Mouse (Mus musculus) neural tube, embryonic 12.5 days (tissue): ENCODE results near the gene Slco1a5. TPM values are rescaled to one million over a fixed set of nuclear protein-coding genes. Genes with fewer than 3 reads are reported as not detected.
"Not testable (repeated sequence)": the region's sequence is repeated elsewhere in the genome, so short reads cannot be mapped to it uniquely, and the experiment has no call there.

Source experiments
- ATAC-seq: fragments of 200-750 bp; cut with Nextera tagmentation; 2 replicates; pipeline ENCODE4 v1.8.0; 2017; ENCODE audit warnings: low read depth, mild to moderate bottlenecking, moderate TSS enrichment, moderate library complexity; ENCODE audit not compliant: low FRiP score
- H3K27ac ChIP-seq: fragments of 300-500 bp; sonication (generic); 2 replicates; pipeline ENCODE4 v1.5.1; 2016
- H3K27me3 ChIP-seq: fragments of 300-500 bp; sonication (generic); replicated peaks from 2 replicates; pipeline ENCODE4 v1.6.1; 2016; ENCODE audit warnings: mild to moderate bottlenecking
- H3K36me3 ChIP-seq: fragments of 300-500 bp; sonication (generic); 2 replicates; pipeline ENCODE4 v1.6.1; 2016; ENCODE audit warnings: mild to moderate bottlenecking
- H3K4me1 ChIP-seq: fragments of 300-500 bp; sonication (generic); 2 replicates; pipeline ENCODE4 v1.6.1; 2016
- H3K4me2 ChIP-seq: fragments of 300-500 bp; sonication (generic); replicated peaks from 2 replicates; pipeline ENCODE4 v1.6.1; 2016; ENCODE audit warnings: mild to moderate bottlenecking
- H3K4me3 ChIP-seq: fragments of 300-500 bp; sonication (generic); 2 replicates; pipeline ENCODE4 v1.5.1; 2016
- H3K9ac ChIP-seq: fragments of 300-500 bp; sonication (generic); 2 replicates; pipeline ENCODE4 v1.6.1; 2016; ENCODE audit warnings: mild to moderate bottlenecking
- H3K9me3 ChIP-seq: fragments of 300-500 bp; sonication (generic); 2 replicates; pipeline ENCODE4 v1.6.1; 2016; ENCODE audit warnings: mild to moderate bottlenecking
- WGBS: fragments of 180-500 bp; shearing (Covaris S2); methylation state at CpG from one replicate; pipeline ENCODE4 v1.1.7; 2016; 5-methylcytosine and 5-hydroxymethylcytosine counted together
- polyA plus RNA-seq: library from polyadenylated mRNA; unstranded; fragments of >200 nt; fragmentation: Nextera tagmentation; extraction: Ambion mirVana; gene quantifications from 2 replicates; pipeline ENCODE4 v1.2.1, GENCODE M21; 2016

Gene Slco1a5
- 0.20 and 0.22 TPM in 2 replicates for polyA plus RNA-seq

GRCm38 (mm10) chr6:142322881-142323280 is at the start of gene Slco1a5:
TSS of gene Slco1a5 (minus strand) at chr6:142322981.
- Histone ChIP-seq H3K36me3 (no peaks in the 10 kb centered on the region), H3K9me3 (no peaks in the 10 kb centered on the region), H3K9ac (no peak within 1 kb of the TSS), H3K4me2 (no peak within 1 kb of the TSS), H3K4me1 (no peaks in the 10 kb centered on the region), H3K4me3 (no peak within 1 kb of the TSS), H3K27ac (no peak within 1 kb of the TSS), H3K27me3 (no peaks in the 10 kb centered on the region)
- no peak for ATAC-seq
- WGBS, result 35% methylated on average over 4 of the region's 4 CpGs

GRCm38 (mm10) chr6:142369568-142369967 is 46.8 kb upstream of the Slco1a5 start:
- Histone ChIP-seq H3K4me3 (no peak overlapping the region), H3K9me3 (no peaks in the 10 kb centered on the region), H3K36me3 (peaks cover 56% of the 10 kb centered on the region), H3K27me3 (no peaks in the 10 kb centered on the region), H3K4me2 (no peak overlapping the region), H3K4me1 (no peaks in the 10 kb centered on the region), H3K27ac (no peak overlapping the region), H3K9ac (no peak overlapping the region)
- 92% methylated on average over 3 of the region's 3 CpGs for WGBS
- no peak for ATAC-seq

- WGBS, result 86% methylated on average over 3 of the region's 3 CpGs
- no peak overlapping the region for H3K4me3 ChIP-seq
- H3K36me3 ChIP-seq, result peaks cover 52% of the 10 kb centered on the region
- H3K4me1 ChIP-seq, result no peaks in the 10 kb centered on the region
- no peaks in the 10 kb centered on the region for H3K27me3 ChIP-seq
- H3K9me3 ChIP-seq, result no peaks in the 10 kb centered on the region
- no peak for ATAC-seq
- H3K9ac ChIP-seq, result no peak overlapping the region
- no peak overlapping the region for H3K4me2 ChIP-seq
- no peak overlapping the region for H3K27ac ChIP-seq
These were observed 44.8 kb upstream of the Slco1a5 start for GRCm38 (mm10) chr6:142367565-142367964.

- Histone ChIP-seq H3K4me1 (no peaks in the 10 kb centered on the region), H3K27ac (no peak overlapping the region), H3K4me3 (no peak overlapping the region), H3K27me3 (no peaks in the 10 kb centered on the region), H3K36me3 (peaks cover 49% of the 10 kb centered on the region), H3K9me3 (no peaks in the 10 kb centered on the region), H3K4me2 (no peak overlapping the region), H3K9ac (no peak overlapping the region)
- 93% methylated on average over 10 of the region's 10 CpGs for WGBS
- ATAC-seq, result no peak
These were observed 43.8 kb upstream of the Slco1a5 start for GRCm38 (mm10) chr6:142366473-142367018.

GRCm38 (mm10) chr6:142365742-142366472 is 43.1 kb upstream of the Slco1a5 start:
- 93% methylated on average over 8 of the region's 8 CpGs for WGBS

GRCm38 (mm10) chr6:142363019-142363576 is 40.3 kb upstream of the Slco1a5 start:
- WGBS, result 74% methylated on average over 9 of the region's 9 CpGs
- H3K36me3 ChIP-seq, result peaks cover 59% of the 10 kb centered on the region
- H3K9me3 ChIP-seq, result no peaks in the 10 kb centered on the region
- no peak overlapping the region for H3K4me3 ChIP-seq
- H3K27me3 ChIP-seq, result no peaks in the 10 kb centered on the region
- no peak overlapping the region for H3K4me2 ChIP-seq
- no peak for ATAC-seq
- H3K9ac ChIP-seq, result no peak overlapping the region
- no peaks in the 10 kb centered on the region for H3K4me1 ChIP-seq
- H3K27ac ChIP-seq, result no peak overlapping the region

More at GRCm38 (mm10) chr6:142365742-142366472, 43.1 kb upstream of the Slco1a5 start:
- no peak overlapping the region for H3K4me3 ChIP-seq
- H3K9me3 ChIP-seq, result no peaks in the 10 kb centered on the region
- no peak overlapping the region for H3K4me2 ChIP-seq
- no peaks in the 10 kb centered on the region for H3K4me1 ChIP-seq
- H3K27me3 ChIP-seq, result no peaks in the 10 kb centered on the region
- H3K9ac ChIP-seq, result no peak overlapping the region
- no peak for ATAC-seq
- H3K36me3 ChIP-seq, result peaks cover 52% of the 10 kb centered on the region
- no peak overlapping the region for H3K27ac ChIP-seq

- H3K36me3 ChIP-seq, result peaks cover 66% of the 10 kb centered on the region
- no peak for ATAC-seq
- no peak overlapping the region for H3K27ac ChIP-seq
- no peaks in the 10 kb centered on the region for H3K4me1 ChIP-seq
- no peak overlapping the region for H3K4me2 ChIP-seq
- H3K9ac ChIP-seq, result no peak overlapping the region
- H3K27me3 ChIP-seq, result no peaks in the 10 kb centered on the region
- WGBS, result 91% methylated on average over 6 of the region's 6 CpGs
- H3K9me3 ChIP-seq, result no peaks in the 10 kb centered on the region
- no peak overlapping the region for H3K4me3 ChIP-seq
These were observed 39.3 kb upstream of the Slco1a5 start for GRCm38 (mm10) chr6:142362036-142362435.

GRCm38 (mm10) chr6:142357106-142357505 is 34.3 kb upstream of the Slco1a5 start:
- H3K9ac ChIP-seq, result no peak overlapping the region
- H3K4me3 ChIP-seq, result no peak overlapping the region
- peaks cover 69% of the 10 kb centered on the region for H3K36me3 ChIP-seq
- 75% methylated on average over 7 of the region's 7 CpGs for WGBS
- H3K27ac ChIP-seq, result no peak overlapping the region
- no peaks in the 10 kb centered on the region for H3K4me1 ChIP-seq
- no peak overlapping the region for H3K4me2 ChIP-seq
- ATAC-seq, result no peak
- H3K9me3 ChIP-seq, result no peaks in the 10 kb centered on the region
- H3K27me3 ChIP-seq, result no peaks in the 10 kb centered on the region

GRCm38 (mm10) chr6:142352099-142352498 is 29.3 kb upstream of the Slco1a5 start:
- H3K4me3 ChIP-seq, H3K27me3 ChIP-seq, H3K4me1 ChIP-seq, H3K9ac ChIP-seq, H3K27ac ChIP-seq, H3K4me2 ChIP-seq, ATAC-seq, H3K9me3 ChIP-seq: not testable (repeated sequence)
- 88% methylated on average over 3 of the region's 3 CpGs for WGBS
- H3K36me3 ChIP-seq, result peaks cover 60% of the 10 kb centered on the region

- Histone ChIP-seq H3K36me3 (peaks cover 32% of the 10 kb centered on the region), H3K4me1 (no peaks in the 10 kb centered on the region), H3K9ac (no peak overlapping the region), H3K4me3 (no peak overlapping the region), H3K27ac (no peak overlapping the region), H3K27me3 (no peaks in the 10 kb centered on the region), H3K4me2 (no peak overlapping the region), H3K9me3 (no peaks in the 10 kb centered on the region)
- ATAC-seq, result no peak
- WGBS, result 85% methylated on average over 11 of the region's 11 CpGs
These were observed 24.9 kb upstream of the Slco1a5 start for GRCm38 (mm10) chr6:142347431-142348385.

GRCm38 (mm10) chr6:142346181-142347110 is 23.7 kb upstream of the Slco1a5 start:
- no peaks in the 10 kb centered on the region for H3K4me1 ChIP-seq
- ATAC-seq, result no peak
- H3K9ac ChIP-seq, result peak overlapping the region; percentile 66; the same call in 1 of the 2 replicates
- H3K27me3 ChIP-seq, result no peaks in the 10 kb centered on the region
- peak overlapping the region; percentile 53 for H3K4me2 ChIP-seq
- H3K9me3 ChIP-seq, result no peaks in the 10 kb centered on the region
- 63% methylated on average over 12 of the region's 12 CpGs for WGBS
- peak overlapping the region; percentile 62 for H3K4me3 ChIP-seq
- H3K36me3 ChIP-seq, result peaks cover 20% of the 10 kb centered on the region
- H3K27ac ChIP-seq, result no peak overlapping the region
